Mouse (Mus musculus): ENCODE results near the gene Bfsp2. TPM values are rescaled to one million over a fixed set of nuclear protein-coding genes. Genes with fewer than 3 reads are reported as not detected.
A peak's percentile ranks its signal among the peaks of the same experiment; 100 is the strongest.
"Not testable (repeated sequence)": the region's sequence is repeated elsewhere in the genome, so short reads cannot be mapped to it uniquely, and the experiment has no call there.

Gene Bfsp2
- total RNA-seq, 2 experiments from 2014 or later, result 10.5 to 11.8 TPM

- DNase-seq (ENCODE audit: low spot score in 2 of 2), result no peak
Observed at GRCm38 (mm10) chr9:103432122-103432778, 48.0 kb downstream of the Bfsp2 start.

GRCm38 (mm10) chr9:103431718-103432117 lies 48.5 kb downstream of the Bfsp2 start:
- no peak for DNase-seq (ENCODE audit: low spot score in 2 of 2)

GRCm38 (mm10) chr9:103430431-103431220 lies 49.6 kb downstream of the Bfsp2 start:
- no peak for DNase-seq (ENCODE audit: low spot score in 2 of 2)

- no peak for DNase-seq (ENCODE audit: low spot score in 2 of 2)
Observed at GRCm38 (mm10) chr9:103426425-103426824, 53.8 kb downstream of the Bfsp2 start.

GRCm38 (mm10) chr9:103424869-103425268 lies 55.4 kb downstream of the Bfsp2 start:
- DNase-seq (ENCODE audit: low spot score in 2 of 2), result no peak

GRCm38 (mm10) chr9:103423951-103424350 lies 56.3 kb downstream of the Bfsp2 start:
- no peak for DNase-seq (ENCODE audit: low spot score in 2 of 2)

GRCm38 (mm10) chr9:103423384-103423783 lies 56.8 kb downstream of the Bfsp2 start:
- no peak for DNase-seq (ENCODE audit: low spot score in 2 of 2)

GRCm38 (mm10) chr9:103422847-103423246 lies 57.4 kb downstream of the Bfsp2 start:
- DNase-seq (ENCODE audit: low spot score in 2 of 2), result peak; percentile 54 to 72

GRCm38 (mm10) chr9:103420844-103421243 lies 59.4 kb downstream of the Bfsp2 start:
- DNase-seq (ENCODE audit: low spot score in 2 of 2), result no peak

- no peak for DNase-seq (ENCODE audit: low spot score in 2 of 2)
Observed at GRCm38 (mm10) chr9:103418786-103419185, 61.4 kb downstream of the Bfsp2 start.

GRCm38 (mm10) chr9:103418267-103418666 lies 62.0 kb downstream of the Bfsp2 start:
- not testable (repeated sequence) for DNase-seq (ENCODE audit: low spot score in 2 of 2)

GRCm38 (mm10) chr9:103413457-103413856 lies 66.8 kb downstream of the Bfsp2 start:
- DNase-seq (ENCODE audit: low spot score in 2 of 2), result no peak

- DNase-seq (ENCODE audit: low spot score in 2 of 2), result no peak
Observed at GRCm38 (mm10) chr9:103409119-103409518, 71.1 kb downstream of the Bfsp2 start.

- DNase-seq (ENCODE audit: low spot score in 2 of 2), result no peak
Observed at GRCm38 (mm10) chr9:103408136-103408777, 72.0 kb downstream of the Bfsp2 start.

- DNase-seq (ENCODE audit: low spot score in 2 of 2), result no peak
Observed at GRCm38 (mm10) chr9:103403331-103403973, 76.8 kb downstream of the Bfsp2 start.

GRCm38 (mm10) chr9:103398509-103399157 lies 81.6 kb downstream of the Bfsp2 start:
- peak; percentile 37 to 44 for DNase-seq (ENCODE audit: low spot score in 2 of 2)

GRCm38 (mm10) chr9:103393256-103393655 lies 87.0 kb downstream of the Bfsp2 start:
- no peak for DNase-seq (ENCODE audit: low spot score in 2 of 2)

- no peak for DNase-seq (ENCODE audit: low spot score in 2 of 2)
Observed at GRCm38 (mm10) chr9:103391796-103392372, 88.3 kb downstream of the Bfsp2 start.

GRCm38 (mm10) chr9:103389261-103389660 lies 91.0 kb downstream of the Bfsp2 start:
- no peak for DNase-seq (ENCODE audit: low spot score in 2 of 2)

- DNase-seq (ENCODE audit: low spot score in 2 of 2), result peak in 1 of 2 experiments; percentile 16
Observed at GRCm38 (mm10) chr9:103387011-103387653, 93.1 kb downstream of the Bfsp2 start.

Measured in layer of hippocampus, postnatal 14 days (tissue).